Mouse (Mus musculus): ENCODE measurements around the gene Acvr1.
A peak's percentile ranks its signal among the peaks of the same experiment; 100 is the strongest.

Gene Acvr1

GRCm38 (mm10) chr2:58520727-58521126 is 46.2 kb downstream of the Acvr1 start:
- DNase-seq (ENCODE audit: low read depth): no peak

GRCm38 (mm10) chr2:58518517-58518916 is 48.4 kb downstream of the Acvr1 start:
- DNase-seq (ENCODE audit: low read depth): no peak

- no peak for DNase-seq (ENCODE audit: low read depth)
Measured at GRCm38 (mm10) chr2:58516920-58517319, 50.0 kb downstream of the Acvr1 start.

- no peak for DNase-seq (ENCODE audit: low read depth)
Measured at GRCm38 (mm10) chr2:58516000-58516399, 51.0 kb downstream of the Acvr1 start.

- no peak for DNase-seq (ENCODE audit: low read depth)
Measured at GRCm38 (mm10) chr2:58514489-58514888, 52.5 kb downstream of the Acvr1 start.

- DNase-seq (ENCODE audit: low read depth): no peak
Measured at GRCm38 (mm10) chr2:58513212-58513611, 53.7 kb downstream of the Acvr1 start.

- no peak for DNase-seq (ENCODE audit: low read depth)
Measured at GRCm38 (mm10) chr2:58510192-58510591, 56.8 kb downstream of the Acvr1 start.

GRCm38 (mm10) chr2:58505306-58506090 is 61.5 kb downstream of the Acvr1 start:
- no peak for DNase-seq (ENCODE audit: low read depth)

GRCm38 (mm10) chr2:58496647-58497410 is 70.1 kb downstream of the Acvr1 start:
- no peak for DNase-seq (ENCODE audit: low read depth)

- DNase-seq (ENCODE audit: low read depth): no peak
Measured at GRCm38 (mm10) chr2:58495271-58495670, 71.7 kb downstream of the Acvr1 start.

GRCm38 (mm10) chr2:58493685-58494635 is 73.0 kb downstream of the Acvr1 start:
- no peak for DNase-seq (ENCODE audit: low read depth)

GRCm38 (mm10) chr2:58489275-58489674 is 77.7 kb downstream of the Acvr1 start:
- DNase-seq (ENCODE audit: low read depth): no peak

GRCm38 (mm10) chr2:58488404-58488803 is 78.6 kb downstream of the Acvr1 start:
- DNase-seq (ENCODE audit: low read depth): no peak

GRCm38 (mm10) chr2:58487279-58487560 is 79.7 kb downstream of the Acvr1 start:
- no peak for DNase-seq (ENCODE audit: low read depth)

- no peak for DNase-seq (ENCODE audit: low read depth)
Measured at GRCm38 (mm10) chr2:58486441-58487278, 80.3 kb downstream of the Acvr1 start.

- no peak for DNase-seq (ENCODE audit: low read depth)
Measured at GRCm38 (mm10) chr2:58485683-58486082, 81.3 kb downstream of the Acvr1 start.

- DNase-seq (ENCODE audit: low read depth): no peak
Measured at GRCm38 (mm10) chr2:58485152-58485551, 81.8 kb downstream of the Acvr1 start.

GRCm38 (mm10) chr2:58484284-58484965 is 82.5 kb downstream of the Acvr1 start:
- DNase-seq (ENCODE audit: low read depth): no peak

- DNase-seq (ENCODE audit: low read depth): peak; percentile 28
Measured at GRCm38 (mm10) chr2:58481450-58482100, 85.4 kb downstream of the Acvr1 start.

- DNase-seq (ENCODE audit: low read depth): no peak
Measured at GRCm38 (mm10) chr2:58480764-58481163, 86.2 kb downstream of the Acvr1 start.

Measured in naive thymus-derived CD4-positive, alpha-beta T cell, adult 2 months (primary cell).